Mouse (Mus musculus) lung, adult 2 months (tissue): ENCODE measurements at regions not wholly inside any gene's neighbourhood (a gene's known extent, or its start where the extent isn't known, plus 50 kb on each side); places are given as distances from the start of the nearest gene placed in this dataset.

Source experiments
- CTCF ChIP-seq: fragments of 200-500 bp; IDR thresholded peaks from 2 replicates; pipeline ENCODE4 v1.5.1; 2011; ENCODE audit warnings: mild to moderate bottlenecking, low read length, control low read depth; ENCODE audit not compliant: insufficient read depth
- POLR2A ChIP-seq: fragments of 200-500 bp; IDR thresholded peaks from 2 replicates; pipeline ENCODE4 v1.6.1; 2011; ENCODE audit warnings: low read depth, mild to moderate bottlenecking, control low read depth, low read length, borderline replicate concordance; ENCODE audit errors: extremely low read depth

GRCm38 (mm10) chr4:32140068-32140467, 98.5 kb upstream of the Bach2 start:
- no peak for TF ChIP-seq CTCF
- no peak for TF ChIP-seq POLR2A
